Mouse (Mus musculus) kidney, postnatal 14 days (tissue): ENCODE results near the gene 2610301B20Rik.

ENCODE experiments used
- DNase-seq: peaks from one replicate; pipeline ENCODE4 v3.0.0; 2022; ENCODE audit warnings: mixed read lengths

Gene 2610301B20Rik

DNA sequence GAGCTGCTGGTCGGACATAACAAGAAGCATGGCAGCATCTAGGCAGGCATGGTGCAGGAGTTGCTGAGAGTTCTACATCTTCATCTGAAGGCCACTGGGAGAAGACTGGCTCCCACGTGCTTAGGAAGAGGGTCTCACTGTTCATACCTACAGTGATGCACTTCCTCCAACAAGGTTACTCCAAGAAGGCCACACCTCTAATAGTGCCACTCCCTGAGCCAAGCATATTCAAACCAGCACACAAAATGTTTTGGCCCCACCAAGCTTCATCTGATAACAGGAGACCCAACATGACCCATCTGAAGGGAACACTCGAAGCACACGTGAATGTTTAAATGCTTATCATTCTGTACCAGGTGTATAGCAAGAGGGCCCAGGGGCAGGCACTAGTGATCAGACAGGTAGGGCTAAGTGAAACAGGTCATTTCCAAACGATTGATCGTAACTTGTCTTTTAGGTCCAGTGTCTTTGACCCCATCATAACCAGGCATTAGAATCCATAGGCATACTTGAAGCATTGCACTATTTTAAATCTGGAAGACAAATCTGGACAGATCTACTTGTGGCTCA is 37.7 kb downstream of the 2610301B20Rik start:
- DNase-seq: no peak

DNA sequence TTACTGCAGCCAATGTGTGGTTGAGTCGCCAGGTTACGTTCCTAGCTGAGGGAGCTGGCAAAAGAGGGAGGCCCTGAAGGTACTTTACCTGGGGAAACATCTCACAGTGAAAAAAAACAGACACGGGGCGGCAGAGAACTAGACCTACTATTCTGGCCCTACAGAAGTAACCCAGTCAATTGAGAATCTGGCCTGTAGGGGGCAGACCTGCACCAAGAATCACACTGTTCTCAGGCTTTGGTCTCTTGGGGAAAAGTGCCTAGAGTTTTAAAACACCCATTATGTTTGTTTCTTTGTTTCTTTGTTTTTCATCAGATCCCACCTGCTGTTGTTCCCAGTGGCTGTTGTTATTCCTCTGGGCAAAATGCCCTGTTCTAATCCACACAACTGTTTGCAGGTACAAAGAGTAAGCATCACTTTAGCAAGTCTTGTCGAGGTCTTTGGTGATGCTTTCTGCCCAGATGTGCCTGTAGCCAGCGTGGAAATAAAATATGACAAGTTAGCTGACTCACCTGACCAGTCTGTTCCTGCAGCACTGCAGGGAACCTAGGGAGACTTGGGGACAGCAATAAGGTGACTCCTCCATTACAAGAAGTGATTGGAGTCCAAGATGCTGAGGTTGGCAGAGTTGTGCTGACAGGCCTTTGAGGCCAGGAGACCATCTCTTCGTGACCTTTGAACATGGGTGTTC is 38.5 kb downstream of the 2610301B20Rik start:
- peak; percentile 92 for DNase-seq

DNA sequence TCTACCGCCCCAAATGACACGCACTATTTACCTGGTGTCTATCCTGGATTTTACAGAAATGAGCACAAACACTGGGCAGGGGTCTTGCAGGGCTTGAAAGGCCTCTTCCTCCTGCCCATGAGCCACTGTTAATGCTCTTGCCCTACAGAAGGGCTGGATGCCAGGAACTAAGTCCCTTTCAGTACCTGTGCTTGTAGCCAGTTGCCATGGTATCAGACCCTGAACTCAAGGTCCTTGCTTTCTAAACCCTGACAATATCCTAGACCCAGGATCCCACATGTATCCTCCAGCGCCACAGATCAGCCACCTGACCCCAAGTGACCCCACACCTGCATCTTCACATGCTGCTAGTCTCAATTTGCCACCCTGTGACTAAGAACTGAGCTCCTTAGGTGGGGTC is 39.1 kb downstream of the 2610301B20Rik start:
- peak; percentile 29 for DNase-seq

DNA sequence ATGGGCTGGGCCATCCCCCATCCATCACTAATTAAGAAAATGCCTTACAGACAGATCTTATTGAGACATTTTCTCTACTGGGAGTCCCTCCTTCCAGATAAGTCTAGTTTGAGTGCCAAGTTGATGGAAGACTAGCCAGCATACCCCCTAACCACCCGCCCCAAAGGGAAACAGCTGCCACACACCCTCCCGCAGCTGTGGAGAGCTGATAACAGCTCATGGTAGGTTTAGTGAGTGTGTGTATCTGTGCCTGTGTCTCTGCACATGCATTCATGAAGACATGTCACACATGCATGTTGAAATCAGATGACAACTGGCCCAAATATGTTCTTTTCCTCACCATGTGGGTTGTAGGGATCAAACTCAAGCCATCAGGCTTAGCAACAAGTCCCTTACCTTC is 40.5 kb downstream of the 2610301B20Rik start:
- no peak for DNase-seq

DNA sequence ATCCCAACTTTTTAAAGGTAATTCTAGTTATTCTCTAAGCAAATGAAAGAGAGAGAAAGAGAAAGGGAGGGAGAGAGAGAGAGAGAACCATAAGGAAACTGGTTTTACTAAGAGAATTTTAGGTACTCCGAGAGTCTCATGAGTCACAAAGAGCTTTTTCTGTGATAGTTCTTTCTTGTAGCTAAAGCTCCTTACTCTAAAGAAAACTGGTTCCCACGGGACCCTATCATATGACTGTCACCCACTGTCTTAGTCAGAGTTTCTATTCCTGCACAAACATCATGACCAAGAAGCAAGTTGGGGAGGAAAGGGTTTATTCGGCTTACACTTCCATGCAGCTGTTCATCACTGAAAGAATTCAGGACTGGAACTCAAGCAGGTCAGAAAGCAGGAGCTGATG is 41.0 kb downstream of the 2610301B20Rik start:
- DNase-seq: no peak

DNA sequence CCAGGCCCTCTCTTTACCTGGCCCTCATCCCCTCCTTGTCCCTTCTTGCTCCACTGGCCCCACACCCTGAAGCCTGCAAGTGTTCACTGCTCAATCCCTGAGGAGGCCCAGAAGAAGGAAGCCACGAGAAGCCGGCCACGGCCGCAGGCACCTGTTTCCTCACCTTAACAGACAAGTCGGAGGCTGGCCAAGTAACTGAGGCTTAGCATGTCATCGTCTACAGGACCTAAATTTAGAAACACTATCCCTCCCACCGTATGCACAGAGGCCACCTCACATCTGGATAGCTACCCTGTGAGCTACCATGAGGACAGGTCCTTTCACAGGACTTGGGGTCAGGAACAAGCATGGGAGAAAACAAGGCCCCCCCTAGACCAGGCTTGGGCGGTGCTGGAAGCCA is 44.1 kb downstream of the 2610301B20Rik start:
- DNase-seq: no peak

DNA sequence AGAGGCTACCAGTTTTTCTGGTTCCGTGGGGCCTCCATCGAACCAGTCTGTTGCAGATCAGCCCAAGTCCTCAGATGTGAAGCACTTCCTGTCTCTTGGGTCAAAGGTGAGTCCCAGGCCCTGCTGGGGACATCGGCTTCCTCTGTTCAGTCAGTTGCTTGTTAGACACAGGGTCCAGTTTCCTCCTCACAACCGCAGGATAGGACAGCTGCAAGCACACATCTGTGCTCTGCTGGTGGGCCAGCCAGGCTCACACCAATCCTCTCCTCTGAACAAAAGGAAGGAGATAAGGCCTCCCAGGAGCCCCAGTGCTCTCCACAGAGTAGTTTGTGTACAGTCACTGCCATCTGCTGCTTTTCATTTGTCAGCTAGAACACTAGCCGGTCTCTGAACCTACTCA is 44.8 kb downstream of the 2610301B20Rik start:
- DNase-seq: no peak

DNA sequence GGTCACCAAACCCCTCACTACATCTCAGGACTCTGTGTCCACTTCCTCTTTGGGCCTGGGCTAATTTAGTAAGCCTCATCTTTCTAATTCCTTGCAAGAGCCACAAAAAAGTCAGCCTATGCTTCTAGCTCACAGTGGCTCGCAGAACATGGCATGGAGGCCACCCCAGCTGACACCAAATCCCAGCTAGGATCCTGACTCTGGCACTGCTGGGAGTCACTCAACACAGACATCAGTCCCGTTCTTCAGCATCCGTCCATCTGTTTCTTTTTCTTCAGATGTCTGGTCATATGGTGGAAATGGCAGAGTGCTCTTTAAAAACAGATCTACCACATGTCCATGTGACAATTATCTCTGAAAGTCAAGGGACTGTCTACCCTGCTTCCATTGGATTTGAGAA is 45.2 kb downstream of the 2610301B20Rik start:
- DNase-seq: no peak

DNA sequence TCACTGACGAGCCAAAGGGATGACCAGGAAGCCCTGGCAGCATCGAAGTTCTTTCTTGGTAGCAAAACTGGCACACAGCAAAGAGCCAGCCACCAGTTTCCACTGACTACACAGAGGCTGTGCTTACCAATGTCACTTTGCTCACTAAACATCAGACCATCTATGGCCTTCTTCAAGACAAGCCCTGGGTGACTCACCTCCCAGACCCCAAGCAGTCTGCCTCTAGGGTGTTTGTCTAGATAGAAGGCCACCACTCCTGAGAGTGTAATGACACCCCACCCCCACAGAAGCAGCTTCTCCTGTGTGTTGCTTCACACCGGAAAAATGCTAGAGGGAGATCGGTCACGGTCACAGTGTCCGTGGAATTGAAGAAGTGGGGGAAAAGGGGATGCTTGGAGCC is 45.7 kb downstream of the 2610301B20Rik start:
- DNase-seq: no peak

DNA sequence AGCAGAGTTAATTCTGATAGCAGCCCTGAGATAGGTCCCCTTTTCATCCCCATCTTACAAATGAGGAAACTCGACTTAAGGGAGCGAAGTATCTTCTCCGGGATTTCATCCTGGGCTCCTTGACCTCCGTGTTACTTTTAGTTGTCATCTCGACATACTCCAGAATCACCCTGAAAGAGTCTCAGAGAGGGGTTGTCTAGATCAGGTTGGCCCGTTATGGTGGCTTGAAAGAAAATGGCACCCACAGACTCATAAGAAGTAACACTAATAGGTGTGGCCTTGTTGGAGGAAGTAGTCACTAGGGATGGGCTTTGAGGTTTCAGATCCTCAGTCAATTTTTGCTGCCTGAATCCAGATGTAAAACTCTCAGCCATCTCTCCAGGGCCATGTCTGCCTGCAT is 46.3 kb downstream of the 2610301B20Rik start:
- no peak for DNase-seq

DNA sequence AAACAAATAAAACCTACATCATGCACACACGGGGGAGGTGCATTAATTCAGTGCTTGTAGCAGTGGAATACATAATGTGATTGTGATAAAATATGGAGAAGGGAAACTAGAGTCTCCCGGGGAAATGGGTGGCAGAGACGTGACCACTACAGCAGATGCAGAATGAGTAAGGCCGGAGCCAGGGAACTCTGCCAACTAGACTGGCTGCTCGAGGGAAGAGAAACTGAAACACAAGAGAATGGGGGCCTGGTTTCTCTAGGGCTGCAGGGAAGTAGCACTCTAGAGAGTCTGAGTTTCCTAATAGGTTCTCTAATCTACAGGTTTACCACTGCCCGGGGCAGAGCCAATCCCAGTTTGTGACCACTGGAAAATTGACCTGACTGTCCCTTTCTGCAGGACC is 48.9 kb downstream of the 2610301B20Rik start:
- DNase-seq: peak; percentile 72

DNA sequence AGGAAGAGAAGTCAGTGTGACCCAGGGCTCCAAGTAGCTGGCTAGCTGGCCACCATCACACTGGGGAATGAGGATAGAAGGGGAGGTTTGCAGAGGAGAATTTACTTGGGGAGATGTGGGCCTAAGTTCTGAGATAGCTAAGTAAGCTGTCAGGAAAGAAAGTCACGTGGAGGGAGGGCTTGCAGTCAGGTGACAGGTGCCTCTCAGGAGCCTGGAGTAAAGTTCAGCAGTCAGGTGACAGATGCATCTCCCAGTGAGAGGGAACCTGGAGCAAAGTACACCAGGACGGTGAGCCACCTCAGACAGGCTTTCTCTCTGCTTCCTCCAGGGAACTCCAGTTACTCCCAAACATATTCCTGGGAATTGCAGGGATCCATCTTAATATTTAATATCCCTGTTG is 49.8 kb downstream of the 2610301B20Rik start:
- peak; percentile 83 for DNase-seq

DNA sequence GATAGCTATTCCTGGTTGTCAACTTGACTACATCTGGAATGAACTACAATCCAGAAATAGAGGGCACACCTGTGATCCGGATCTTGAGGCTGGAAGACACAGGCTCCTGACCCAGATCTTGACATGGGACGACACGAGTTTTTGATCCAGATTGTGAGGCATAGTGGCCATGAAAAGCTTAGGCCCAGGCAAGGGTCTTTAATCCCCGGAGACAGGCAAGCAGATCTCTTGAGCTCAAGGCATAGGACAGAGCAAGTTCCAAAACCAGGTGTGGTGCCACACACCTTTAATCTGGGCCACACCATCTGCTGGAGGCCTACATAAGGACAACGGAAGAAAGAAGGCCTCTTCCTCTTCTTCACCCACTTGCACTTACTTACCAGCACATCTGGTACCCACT is 50.2 kb downstream of the 2610301B20Rik start:
- no peak for DNase-seq

DNA sequence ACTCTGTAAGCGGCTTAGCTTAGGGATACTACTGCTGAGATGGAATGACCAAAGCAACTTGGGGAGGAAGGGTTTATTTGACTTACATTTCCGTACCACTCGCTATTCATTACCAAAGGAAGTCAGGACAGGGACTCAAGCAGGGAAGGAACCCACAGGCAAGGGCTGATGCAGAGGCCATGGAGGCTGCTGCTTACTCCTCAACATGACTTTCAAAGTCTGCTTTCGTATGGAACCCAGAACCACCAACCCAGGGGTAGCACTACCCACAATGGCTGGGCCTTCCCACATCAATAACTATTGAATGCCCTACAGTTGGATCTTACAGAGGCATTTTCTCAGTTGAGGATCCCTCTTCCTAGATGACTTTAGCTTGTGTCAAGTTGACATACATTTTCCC is 52.1 kb downstream of the 2610301B20Rik start:
- no peak for DNase-seq

DNA sequence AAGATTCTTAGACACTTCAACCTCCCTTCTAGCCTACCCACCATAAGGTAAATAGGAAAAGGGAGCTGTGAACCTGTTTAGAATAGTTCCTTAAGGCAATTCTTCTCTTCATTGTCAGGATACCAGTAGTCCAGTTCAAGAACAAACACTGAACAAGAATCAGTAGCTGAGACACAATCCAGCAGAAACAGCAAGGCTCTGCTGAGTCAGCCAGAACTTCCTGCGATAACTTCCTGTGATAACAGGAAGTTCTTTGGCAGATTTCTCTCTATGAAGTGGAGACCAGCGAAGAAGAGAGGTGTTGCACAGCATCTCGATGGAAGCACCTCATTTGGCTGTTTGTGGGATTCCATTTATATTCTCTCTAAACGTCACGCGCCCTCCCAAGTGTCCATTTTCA is 53.9 kb downstream of the 2610301B20Rik start:
- DNase-seq: no peak

DNA sequence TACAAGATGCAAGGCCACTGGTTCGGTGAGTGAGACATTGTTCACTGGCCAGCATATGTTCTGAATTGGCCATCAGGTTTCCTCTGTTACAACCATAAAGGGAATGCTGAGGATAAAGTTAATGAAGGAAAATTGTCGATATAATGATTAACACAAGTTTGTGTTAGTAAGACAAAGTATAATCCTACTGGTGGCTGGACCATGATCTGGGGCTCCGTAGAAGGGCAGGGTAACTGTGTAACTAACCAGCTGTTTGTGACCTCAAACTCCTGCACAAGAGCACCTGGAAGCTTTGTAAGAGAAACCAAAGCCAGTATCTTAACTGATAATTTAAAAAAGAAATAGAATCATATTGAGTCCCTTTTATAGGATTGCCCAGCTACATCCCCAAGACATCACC is 55.4 kb downstream of the 2610301B20Rik start:
- DNase-seq: peak; percentile 67

DNA sequence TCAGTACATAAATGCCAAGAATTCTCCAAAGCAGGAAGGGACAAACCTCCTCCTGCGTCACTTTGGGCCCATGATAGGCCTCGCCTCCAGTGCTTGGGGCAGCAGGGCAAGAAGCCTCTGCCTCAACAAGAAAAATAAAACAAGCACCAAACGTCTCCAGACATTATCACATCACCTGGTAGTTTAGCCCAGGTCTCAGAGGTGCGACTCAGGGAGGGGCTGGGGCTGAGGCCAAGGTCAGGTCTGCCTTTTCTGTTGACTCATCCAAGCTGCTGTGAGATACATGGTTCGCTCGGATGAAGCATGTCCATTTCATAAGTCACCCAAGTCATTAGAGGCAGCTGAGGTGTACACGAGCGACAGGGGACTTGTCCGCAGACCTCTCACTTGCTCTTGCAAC is 56.7 kb downstream of the 2610301B20Rik start:
- no peak for DNase-seq

DNA sequence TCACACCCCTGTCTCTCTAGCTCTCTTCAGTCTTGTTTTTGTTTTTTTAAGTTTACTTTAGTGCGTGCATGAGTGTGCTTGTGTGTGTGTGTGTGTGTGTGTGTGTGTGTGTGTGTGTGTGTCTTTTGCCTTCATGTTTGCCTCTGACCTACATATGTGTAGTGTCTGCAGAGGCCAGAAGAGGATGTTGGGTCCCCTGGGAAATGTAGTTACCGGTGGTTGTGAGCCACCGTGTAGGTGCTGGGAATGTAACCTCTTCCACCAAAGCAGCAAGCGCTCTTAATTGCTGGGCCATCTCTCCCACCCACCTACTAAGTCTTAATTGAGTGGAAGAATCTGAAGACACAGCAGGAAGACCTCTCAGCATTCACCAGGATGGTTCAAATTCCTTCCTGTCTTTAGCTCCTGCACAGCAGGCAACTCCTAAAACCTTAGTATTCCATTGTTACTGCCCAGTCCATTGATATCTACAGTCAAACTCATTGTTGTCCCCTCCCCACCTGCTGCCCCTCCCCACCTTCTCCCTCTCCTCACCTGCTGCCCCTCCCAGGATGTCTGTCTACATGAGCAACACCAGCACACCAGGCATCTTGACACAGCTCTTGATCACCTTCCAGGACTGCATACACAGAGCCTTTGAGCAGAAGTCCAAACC is 57.9 kb downstream of the 2610301B20Rik start:
- no peak for DNase-seq

DNA sequence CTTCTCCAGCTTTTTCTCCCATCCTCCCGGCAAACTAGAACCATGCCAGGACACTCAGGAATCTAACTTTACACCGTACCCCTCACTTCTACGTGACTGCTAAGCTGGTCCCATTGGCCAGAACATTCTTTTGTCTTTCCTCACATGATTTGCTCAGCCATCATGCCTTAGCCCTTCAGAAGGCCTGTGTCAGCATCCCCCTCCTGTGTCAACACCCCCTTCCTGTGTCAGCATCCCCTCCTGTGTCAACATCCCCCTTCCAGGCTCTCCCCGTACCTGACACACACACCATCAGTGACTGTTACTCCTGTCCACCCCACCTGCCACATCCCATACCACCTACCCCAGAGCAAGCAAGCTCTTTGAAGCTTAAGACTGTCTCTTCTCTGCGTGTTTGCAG is 58.5 kb downstream of the 2610301B20Rik start:
- no peak for DNase-seq

DNA sequence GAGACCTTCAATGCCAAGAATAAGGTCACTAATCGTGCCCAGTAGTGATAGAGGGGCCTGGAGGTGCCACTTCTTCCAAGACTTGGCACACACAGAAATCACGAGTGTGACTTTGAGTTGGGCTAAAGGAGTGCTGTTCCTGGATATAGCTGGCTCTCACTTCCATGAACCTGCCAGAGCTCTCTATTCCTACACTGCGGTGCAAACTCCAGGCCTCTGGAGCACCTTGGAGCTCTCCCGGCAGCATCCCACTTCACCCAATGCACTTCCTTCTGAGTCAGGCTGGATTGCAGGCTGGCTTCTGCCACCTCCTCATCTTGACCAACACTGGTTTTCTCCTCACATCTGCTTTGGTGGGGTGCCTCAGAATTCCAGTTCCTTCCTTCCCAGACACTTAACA is 62.5 kb downstream of the 2610301B20Rik start:
- no peak for DNase-seq
